Comparison of ENCODE assay signal across 13 mouse cellular contexts in genomic region chr16:51915034-51915928, GRCm38 (mm10).
DNase-seq lines count a peak whose midpoint lies in the region; ATAC-seq and TF ChIP-seq lines count a peak whose summit lies in the region.
"Had no signal": no experiment of that assay in that cellular context is flagged by ENCODE, and none has a peak within 500 bp of the region (broad histone marks: within the 10 kb centered on the region; RNA-seq: fewer than 3 reads in every experiment).

No protein-coding gene starts in this region.

- peak; percentile 63; the same call in 1 of the 2 replicates for ATAC-seq in embryonic facial prominence, embryonic 15.5 days (ENCODE audit: insufficient number of reproducible peaks, low FRiP score, low TSS enrichment, low read depth)
- peak; percentile 30; the same call in 1 of the 2 replicates for ATAC-seq in hindbrain, embryonic 15.5 days (ENCODE audit: low FRiP score, low read depth)
- peak; percentile 34; the same call in 1 of the 2 replicates for ATAC-seq in midbrain, postnatal 0 days (ENCODE audit: low FRiP score)
- no peak for ATAC-seq in erythroblast, adult 5-6 weeks (replicated peaks; ENCODE audit: low FRiP score, poor library complexity, severe bottlenecking)

- no peak overlapping the region; the same call in 1 of the 2 replicates for H3K27ac ChIP-seq in embryonic facial prominence, embryonic 15.5 days (replicated peaks)
- H3K27ac ChIP-seq in hindbrain, embryonic 15.5 days (replicated peaks), result no peak overlapping the region
- H3K27ac ChIP-seq in midbrain, postnatal 0 days (ENCODE audit: low read depth, low read length), result no peak overlapping the region
- H3K27ac ChIP-seq: heart, embryonic 15.5 days had no signal

- H3K9me3 ChIP-seq in embryonic facial prominence, embryonic 15.5 days (replicated peaks), result no peaks in the 10 kb centered on the region
- no peaks in the 10 kb centered on the region for H3K9me3 ChIP-seq in hindbrain, embryonic 15.5 days
- no peaks in the 10 kb centered on the region for H3K9me3 ChIP-seq in midbrain, postnatal 0 days (ENCODE audit: low read length)
- H3K9me3 ChIP-seq: G1E; heart, embryonic 15.5 days had no signal

- no peaks in the 10 kb centered on the region for H3K36me3 ChIP-seq in embryonic facial prominence, embryonic 15.5 days
- no peaks in the 10 kb centered on the region for H3K36me3 ChIP-seq in hindbrain, embryonic 15.5 days
- H3K36me3 ChIP-seq in midbrain, postnatal 0 days (ENCODE audit: insufficient read depth, low read length), result no peaks in the 10 kb centered on the region
- H3K36me3 ChIP-seq: G1E; heart, embryonic 15.5 days had no signal

- no peaks in the 10 kb centered on the region for H3K27me3 ChIP-seq in embryonic facial prominence, embryonic 15.5 days
- no peaks in the 10 kb centered on the region for H3K27me3 ChIP-seq in hindbrain, embryonic 15.5 days
- H3K27me3 ChIP-seq in midbrain, postnatal 0 days (ENCODE audit: insufficient read depth, low read length), result no peaks in the 10 kb centered on the region
- H3K27me3 ChIP-seq: heart, embryonic 15.5 days had no signal

- H3K4me1 ChIP-seq in embryonic facial prominence, embryonic 15.5 days, result peaks cover 15% of the 10 kb centered on the region
- H3K4me1 ChIP-seq in hindbrain, embryonic 15.5 days (replicated peaks), result peaks cover 13% of the 10 kb centered on the region; the same call in 1 of the 2 replicates
- 0 out of 2 replicates have a peak, but pooled peaks cover 3% of the 10 kb centered on the region for H3K4me1 ChIP-seq in midbrain, postnatal 0 days (ENCODE audit: insufficient read depth, low read length)

- 32% methylated on average over 17 of the region's 17 CpGs for WGBS in embryonic facial prominence, embryonic 15.5 days
- 45% methylated on average over 17 of the region's 17 CpGs for WGBS in hindbrain, embryonic 15.5 days
- 33% methylated on average over 17 of the region's 17 CpGs for WGBS in midbrain, postnatal 0 days

- no peak overlapping the region; the same call in 1 of the 2 replicates for H3K4me2 ChIP-seq in embryonic facial prominence, embryonic 15.5 days (replicated peaks)
- no peak overlapping the region for H3K4me2 ChIP-seq in hindbrain, embryonic 15.5 days
- peak overlapping the region; percentile 5; the same call in 1 of the 2 replicates for H3K4me2 ChIP-seq in midbrain, postnatal 0 days (ENCODE audit: low read depth, low read length, poor library complexity, severe bottlenecking)
- H3K4me2 ChIP-seq: heart, embryonic 15.5 days had no signal

- DNase-seq in embryo, embryonic 11 days, result peak; percentile 46
- peak; percentile 64 for DNase-seq in midbrain, postnatal 0 days (ENCODE audit: low spot score)
- DNase-seq in adrenal gland, adult 2 months, result no peak
- no peak for DNase-seq in ovary, postnatal 14 days (ENCODE audit: low spot score)
- DNase-seq: adrenal gland, postnatal 10 days; cerebellum, adult 8-10 months; kidney, adult 9 months; thymus, postnatal 4 days had no signal

- no peak overlapping the region for H3K4me3 ChIP-seq in embryonic facial prominence, embryonic 15.5 days (replicated peaks)
- H3K4me3 ChIP-seq in hindbrain, embryonic 15.5 days, result no peak overlapping the region
- no peak overlapping the region for H3K4me3 ChIP-seq in midbrain, postnatal 0 days (ENCODE audit: low read depth, low read length)
- H3K4me3 ChIP-seq: heart, embryonic 15.5 days had no signal

- TF ChIP-seq CTCF in midbrain, postnatal 0 days (IDR thresholded peaks at IDR 0.05), result no peak

- H3K9ac ChIP-seq in embryonic facial prominence, embryonic 15.5 days, result no peak overlapping the region
- H3K9ac ChIP-seq in hindbrain, embryonic 15.5 days, result no peak overlapping the region
- no peak overlapping the region for H3K9ac ChIP-seq in midbrain, postnatal 0 days (replicated peaks; ENCODE audit: low read length, poor library complexity, severe bottlenecking)
- H3K9ac ChIP-seq: heart, embryonic 15.5 days had no signal

Comparison
In these comparisons a context has a peak if more than half of its experiments do, and no peak if none do; other contexts are left out.
1. DNase-seq: peak in embryo, embryonic 11 days (single experiment) and midbrain, postnatal 0 days (single experiment); none in adrenal gland, adult 2 months (single experiment) and ovary, postnatal 14 days (single experiment).